Mouse (Mus musculus): ENCODE measurements around the gene Flt3.

Flt3 gene

DNA sequence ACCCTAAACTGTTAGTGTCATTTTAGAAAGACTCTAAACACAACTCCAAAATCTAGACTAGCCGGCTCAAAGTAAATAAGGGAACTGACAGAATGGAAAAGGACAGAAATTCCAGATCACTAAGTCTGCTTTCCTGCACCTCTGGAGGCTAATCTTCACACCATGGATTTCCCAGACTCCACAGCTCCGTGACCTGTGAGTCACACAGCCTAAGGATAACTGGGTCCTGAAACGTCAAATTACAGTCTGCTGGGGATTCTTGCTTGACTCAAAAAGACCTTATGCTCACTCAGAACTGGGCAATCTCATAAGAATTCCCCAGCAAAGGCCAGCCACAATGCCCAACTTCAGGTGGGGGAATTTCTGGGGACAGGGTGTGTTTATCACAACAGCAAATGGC lies 44.5 kb downstream of the Flt3 start:
- in situ Hi-C loops (cut with MboI, MseI): no loop called here

DNA sequence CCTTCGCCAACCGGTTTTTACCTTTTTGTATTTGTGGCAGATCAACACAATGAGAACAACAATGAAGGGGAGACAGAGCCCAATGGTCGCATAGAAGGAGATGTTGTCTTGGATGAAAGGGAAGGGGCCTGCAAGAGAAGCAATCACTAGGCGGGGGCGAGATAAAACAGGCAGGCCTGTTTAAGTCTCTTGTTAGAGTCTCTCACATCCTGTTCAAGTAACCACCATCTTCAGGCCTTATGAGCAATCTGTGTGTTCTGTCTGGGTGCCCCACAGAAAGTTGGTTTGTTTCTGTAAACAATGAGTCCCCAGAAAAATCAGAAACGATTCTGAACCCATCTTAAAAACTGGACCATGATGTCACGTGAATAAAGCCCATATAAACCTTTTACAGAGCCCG lies 45.3 kb downstream of the Flt3 start:
- in situ Hi-C loops (cut with MboI, MseI): no loop called here

DNA sequence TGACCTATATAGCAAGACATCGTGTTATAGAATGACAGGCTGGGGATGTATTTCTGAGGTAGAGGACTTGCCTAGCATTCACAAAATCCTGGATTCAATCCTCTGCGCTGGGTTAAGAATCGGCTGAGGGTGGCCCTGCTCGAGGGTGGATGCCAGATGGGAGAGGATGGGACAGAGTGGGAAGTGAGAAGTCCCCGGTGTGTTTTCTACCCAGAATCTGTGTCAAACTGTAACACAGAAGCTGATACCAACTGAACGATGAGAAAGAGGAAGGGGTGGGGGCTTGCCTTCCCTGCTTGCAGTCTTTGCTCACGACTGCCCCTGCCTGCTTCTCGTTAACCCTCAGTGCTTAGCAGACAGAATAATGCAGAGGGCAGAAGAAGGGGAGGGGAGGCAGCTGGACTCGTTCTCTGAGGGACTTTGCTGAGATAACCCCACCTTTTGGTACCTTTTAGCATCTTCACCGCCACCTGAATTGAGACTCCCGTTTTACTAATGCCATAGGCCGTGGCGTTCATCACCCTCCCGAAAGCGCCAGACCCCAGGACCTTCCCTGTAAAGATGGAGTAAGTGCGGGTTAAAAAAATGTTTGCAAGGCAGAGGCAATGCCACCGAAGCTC lies 46.0 kb downstream of the Flt3 start:
- in situ Hi-C loops (cut with MboI, MseI): no loop called here

DNA sequence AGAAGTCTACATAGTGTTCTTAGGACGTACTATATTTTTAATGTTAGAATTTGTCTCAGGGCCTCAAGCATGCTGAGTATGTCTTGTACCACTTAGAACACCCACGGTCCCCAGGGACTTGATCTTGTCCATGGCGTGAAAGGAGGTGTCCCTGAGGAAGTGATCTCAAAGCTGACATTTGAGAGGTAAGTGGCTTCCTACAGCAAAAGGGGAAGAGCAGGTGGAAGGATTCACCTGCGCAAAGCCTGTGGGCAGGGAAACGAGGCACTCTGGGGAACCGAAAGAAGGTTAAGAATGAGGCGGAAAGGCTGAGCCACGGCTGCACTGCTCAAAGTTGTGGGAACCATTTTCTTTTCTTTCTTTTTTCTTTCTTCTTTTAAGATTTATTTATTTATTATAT lies 48.4 kb downstream of the Flt3 start:
- in situ Hi-C loops (cut with MboI, MseI): no loop called here

DNA sequence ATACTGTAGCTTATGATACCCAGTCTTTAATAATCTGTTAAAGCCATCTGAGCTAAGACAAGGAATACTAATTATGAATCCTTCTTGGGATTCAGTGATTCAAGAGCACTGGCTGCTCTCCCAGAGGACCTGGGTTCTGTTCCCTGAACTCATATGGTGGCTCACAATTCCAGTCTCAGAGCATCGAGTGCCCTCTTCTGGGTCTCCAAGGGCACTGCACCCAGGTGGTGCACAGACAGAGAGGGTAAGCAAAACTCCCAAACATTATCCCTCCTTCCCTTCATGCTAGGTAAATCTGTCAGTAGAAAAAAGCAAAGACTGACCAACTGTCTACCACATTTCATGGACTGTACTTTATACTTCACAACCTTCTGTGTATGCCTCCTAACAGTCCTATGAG lies 54.3 kb downstream of the Flt3 start:
- in situ Hi-C loops (cut with MboI, MseI): no loop called here

DNA sequence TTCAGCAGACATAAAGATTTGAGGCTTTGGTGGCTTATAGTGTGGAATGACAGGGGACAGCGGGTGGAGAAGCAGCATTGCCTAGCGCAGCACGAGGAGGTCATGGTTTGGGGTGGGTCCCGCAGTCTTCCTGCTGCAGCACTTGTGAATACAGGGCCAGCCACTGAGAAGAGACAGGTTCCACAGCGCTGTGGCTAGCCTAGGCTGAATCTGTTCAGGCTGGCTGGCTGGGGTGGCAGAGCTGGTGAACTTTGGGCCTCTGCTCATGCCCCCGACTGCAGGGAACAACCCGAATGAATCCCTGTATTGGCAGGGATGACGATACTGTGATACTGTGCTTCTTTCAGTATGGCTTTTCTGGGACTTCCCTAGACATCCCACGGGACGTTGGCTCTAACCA lies 56.4 kb downstream of the Flt3 start:
- in situ Hi-C loops (cut with MboI, MseI): no loop called here

DNA sequence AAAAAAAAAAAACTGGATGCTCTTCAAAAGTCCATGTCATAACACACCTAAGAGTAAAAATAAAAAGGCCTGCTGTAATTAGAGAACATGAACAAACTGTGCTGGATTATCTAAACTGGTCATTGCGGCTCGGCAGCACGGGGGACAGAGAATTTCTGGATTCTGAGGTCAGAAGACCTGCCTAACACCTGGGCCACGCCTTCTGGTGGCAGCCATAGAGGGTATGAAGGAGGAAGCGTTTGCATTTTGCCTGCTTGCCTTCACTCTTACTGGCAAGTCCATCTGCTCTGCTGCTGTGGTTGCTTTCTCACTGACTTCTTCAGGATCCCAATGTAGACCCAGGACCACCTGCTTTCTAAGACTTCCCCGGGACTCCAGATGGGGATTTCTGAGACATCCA lies 57.4 kb downstream of the Flt3 start:
- in situ Hi-C loops (cut with MboI, MseI): no loop called here

DNA sequence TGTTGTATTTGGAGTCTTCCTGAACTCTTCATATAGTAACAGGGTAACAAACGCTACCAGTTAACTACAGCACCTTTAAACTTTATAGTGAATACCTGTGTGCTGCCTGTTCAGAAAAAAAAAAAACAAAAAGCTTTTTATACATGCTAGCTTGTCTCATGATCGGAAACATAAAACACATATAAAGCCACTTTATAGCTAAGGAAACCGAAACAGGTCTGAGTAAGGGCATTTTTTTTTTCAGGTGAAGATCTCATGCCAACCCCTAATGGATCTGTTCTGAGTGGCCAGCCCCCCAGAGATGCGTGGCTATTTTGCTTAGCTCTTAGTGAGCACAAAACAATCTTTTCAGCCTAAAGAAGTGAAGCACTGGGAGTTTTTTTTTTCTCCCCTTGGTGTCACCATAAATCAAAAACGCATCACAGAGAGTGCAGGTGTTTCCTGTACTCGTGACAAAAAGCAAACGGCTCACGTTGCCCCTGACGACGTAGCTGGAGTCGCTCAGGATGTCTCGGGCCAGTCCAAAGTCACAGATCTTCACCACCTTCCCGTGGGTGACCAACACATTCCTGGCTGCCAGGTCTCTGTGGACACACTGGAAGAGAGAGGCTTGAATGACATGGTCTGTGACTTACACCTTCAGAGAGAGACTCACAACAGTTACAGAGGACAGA lies 59.4 kb downstream of the Flt3 start:
- in situ Hi-C loops (cut with MboI, MseI): no loop called here

DNA sequence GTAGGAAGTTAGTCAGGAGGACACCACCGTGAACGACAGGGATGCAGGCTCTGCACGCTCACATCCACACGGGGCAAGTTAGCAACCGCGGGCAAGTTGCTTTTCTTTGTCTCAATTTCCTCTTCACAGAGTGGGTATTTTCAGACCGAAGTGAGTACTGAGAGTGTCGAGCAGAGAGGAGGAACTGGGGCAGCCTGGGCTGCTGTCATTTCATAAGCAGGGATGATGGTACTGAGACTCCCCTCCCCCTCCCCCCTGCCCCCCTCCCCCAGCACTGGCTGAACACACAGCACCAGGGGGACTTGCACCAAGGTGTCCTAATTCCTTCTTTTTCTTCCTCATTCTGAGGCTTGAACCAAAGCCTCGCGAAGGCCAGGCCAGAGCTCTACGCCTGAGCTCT lies 60.7 kb downstream of the Flt3 start:
- in situ Hi-C loops (cut with MboI, MseI): no loop called here

DNA sequence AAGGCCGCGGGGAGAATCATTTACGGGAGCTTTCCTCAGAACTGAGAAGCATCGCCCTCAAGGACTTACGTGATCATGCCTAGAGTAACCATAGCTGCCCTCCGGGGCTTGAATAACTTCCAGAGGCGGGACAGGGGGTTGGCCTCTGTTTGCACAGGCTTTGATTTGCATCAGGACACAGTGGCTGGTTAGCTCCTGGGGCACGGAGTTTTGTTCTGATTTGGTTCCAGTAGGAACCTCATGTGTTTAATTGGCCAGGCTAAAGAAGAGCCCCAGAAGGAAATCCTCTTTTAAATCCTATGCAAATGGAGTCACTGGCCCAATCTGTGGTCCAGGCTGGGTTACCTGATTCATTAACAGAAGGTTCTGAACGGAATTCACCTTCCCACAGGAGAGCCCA lies 61.3 kb downstream of the Flt3 start:
- in situ Hi-C loops (cut with MboI, MseI): no loop called here

DNA sequence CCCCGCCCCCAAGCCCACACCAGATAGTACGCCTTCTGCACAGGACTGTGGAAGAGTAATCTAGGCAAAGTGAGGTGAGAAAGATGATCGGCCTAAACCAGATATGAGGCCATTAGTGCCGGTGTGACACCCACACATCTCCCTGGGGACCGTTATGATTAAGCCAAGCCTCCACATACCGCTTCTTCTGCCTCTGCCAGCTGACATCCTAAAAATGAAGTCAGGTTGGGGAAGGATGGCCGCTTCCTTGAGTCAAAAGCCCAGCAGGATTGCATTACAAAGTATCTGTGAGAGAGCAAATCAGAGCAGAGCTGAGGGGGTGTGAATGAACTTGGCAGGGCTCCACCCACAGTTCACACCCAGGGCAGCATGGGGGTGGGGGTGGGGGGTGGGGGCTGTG lies 67.6 kb downstream of the Flt3 start:
- in situ Hi-C loops (cut with MboI, MseI): no loop called here

DNA sequence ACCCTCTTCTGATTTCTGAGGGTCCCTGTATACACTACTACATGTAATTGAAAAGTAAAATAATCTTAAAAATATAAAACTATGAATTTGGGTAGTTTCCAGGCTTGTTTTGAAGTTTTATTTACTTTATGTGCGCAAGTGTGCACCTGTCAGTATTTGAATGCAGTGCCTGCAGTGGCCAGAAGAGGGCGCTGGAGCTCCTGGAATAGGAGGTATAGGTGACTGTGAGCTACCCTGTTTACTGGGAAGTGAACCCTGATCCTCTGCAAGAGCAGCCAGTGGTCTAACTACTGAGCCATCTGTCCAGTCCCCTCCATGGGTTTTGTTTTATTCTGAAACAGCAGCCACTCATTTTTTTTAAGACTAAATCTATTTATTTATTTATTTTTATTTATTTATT lies 68.7 kb downstream of the Flt3 start:
- in situ Hi-C loops (cut with MboI, MseI): no loop called here

DNA sequence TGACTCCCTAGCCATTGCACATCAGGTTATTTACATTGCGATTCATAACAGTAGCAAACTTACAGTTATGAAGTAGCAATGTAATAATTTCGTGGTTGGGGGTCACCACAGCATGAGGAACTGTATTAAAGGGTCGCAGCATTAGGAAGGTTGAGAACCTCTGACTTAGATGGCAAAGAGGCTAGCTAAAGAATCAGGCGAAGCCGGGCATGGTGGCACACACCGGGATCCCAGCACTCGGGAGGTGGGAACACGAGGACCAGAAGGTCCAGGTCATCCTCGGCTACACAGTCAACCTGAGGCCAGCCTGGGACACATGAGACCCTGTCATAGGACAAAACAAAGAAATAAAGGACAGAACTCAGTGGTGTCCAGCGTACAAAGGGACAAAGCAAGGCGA lies 70.3 kb downstream of the Flt3 start:
- in situ Hi-C loops (cut with MboI, MseI): loop anchor here (10.0 kb wide), 1 partner anchor 415 kb away; no protein-coding TSS in a partner anchor

DNA sequence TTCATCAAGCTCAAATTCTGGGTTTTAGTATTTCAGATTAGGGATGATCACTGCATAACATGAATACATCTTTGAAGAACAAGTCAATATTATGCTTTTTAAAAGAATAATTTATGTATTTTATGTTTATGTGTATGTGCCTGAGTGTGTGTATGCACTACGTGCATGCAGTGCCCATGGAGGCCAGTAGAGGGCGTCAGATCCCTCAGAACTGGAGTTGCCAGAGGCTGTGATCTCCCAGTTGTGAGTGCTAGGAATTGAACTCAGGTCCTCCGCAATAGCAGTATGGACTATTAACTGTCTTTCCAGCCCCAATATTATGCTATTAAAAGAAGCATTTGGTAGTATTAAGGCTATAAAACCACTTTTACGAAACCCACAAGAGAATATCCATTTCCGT lies 72.7 kb downstream of the Flt3 start:
- in situ Hi-C loops (cut with MboI, MseI): loop anchor here (10.0 kb wide), 1 partner anchor 413 kb away; no protein-coding TSS in a partner anchor

DNA sequence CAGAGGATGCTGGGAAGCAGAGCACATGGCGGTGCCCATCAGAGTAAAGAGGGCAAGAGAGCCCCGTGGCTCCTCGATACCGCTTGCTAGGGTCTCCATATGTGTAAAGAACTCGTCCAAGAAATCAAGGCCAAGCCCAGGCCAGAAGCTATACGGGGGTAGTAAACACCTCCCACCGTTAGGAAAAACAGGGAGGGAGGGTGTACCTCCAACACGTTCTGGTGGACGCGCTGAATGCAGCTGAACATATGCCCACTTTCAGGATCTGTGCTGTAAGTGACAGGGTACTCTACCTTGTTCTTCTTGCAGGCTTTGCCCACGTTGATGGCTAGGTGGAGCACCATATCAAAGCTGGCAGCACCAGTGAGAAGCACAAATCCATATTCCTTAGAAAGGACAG lies 74.4 kb downstream of the Flt3 start:
- in situ Hi-C loops (cut with MboI, MseI): loop anchor here (10.0 kb wide), 1 partner anchor 411 kb away; no protein-coding TSS in a partner anchor

DNA sequence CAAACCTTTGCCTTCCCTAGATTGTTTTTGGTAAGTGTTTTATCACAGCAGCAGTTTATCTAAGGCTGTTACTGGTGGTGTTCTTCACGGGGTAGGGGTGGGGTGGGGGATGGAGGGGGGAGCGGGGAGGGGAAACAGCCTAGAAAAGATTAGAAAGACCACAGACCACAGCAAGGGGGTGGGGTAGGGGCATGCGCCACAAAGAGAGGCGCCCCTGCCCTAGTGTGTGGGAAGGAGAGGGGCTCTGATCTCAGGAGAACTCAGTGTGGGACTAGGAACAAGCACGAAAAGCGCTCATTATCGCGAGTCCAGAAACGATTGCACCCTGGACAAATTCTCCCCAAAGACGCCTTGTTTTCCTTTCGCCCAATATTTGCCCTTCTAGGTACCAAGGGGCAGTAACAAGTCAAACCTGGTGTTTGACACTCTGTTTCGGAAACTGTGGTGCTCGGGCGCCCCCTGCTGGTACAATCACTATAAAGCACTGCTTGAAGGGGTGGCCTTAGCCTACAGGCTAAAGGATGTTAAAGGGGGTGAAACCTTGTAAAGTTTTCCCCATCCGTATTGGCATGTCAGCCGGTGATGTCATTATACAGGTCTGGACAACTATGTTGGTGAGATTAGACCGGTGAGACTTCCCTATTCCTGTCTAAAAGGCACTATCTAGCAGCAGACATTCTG lies 76.9 kb downstream of the Flt3 start:
- in situ Hi-C loops (cut with MboI, MseI): loop anchor here (5.0 to 10.0 kb wide), 2 partner anchors 386 to 409 kb away; no protein-coding TSS in a partner anchor

DNA sequence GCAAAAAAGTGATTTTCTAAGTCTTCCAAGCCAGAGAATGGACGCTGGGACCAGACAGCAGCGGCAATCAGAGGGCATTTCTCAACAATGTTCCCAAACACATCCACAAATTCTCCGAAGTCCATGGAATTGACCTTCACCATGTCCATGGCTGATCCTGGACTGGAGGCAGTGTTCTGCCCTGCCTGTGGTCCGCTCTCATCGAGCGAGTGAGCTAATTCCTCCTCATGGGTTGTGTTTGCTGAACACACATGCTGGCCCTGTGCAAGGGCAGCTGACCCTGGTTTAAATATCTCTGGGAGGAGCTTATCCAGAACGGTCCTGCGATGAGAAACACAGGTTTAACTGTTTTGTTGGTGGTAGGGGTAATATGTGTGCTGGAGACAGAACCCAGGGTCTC lies 78.1 kb downstream of the Flt3 start, which contains the start of gene Urad:
Urad (minus strand) TSS at position 258 of the 400 bp plus-strand sequence.
- in situ Hi-C loops (cut with MboI, MseI): loop anchor here (5.0 to 10.0 kb wide), 2 partner anchors 385 to 407 kb away; no protein-coding TSS in a partner anchor

DNA sequence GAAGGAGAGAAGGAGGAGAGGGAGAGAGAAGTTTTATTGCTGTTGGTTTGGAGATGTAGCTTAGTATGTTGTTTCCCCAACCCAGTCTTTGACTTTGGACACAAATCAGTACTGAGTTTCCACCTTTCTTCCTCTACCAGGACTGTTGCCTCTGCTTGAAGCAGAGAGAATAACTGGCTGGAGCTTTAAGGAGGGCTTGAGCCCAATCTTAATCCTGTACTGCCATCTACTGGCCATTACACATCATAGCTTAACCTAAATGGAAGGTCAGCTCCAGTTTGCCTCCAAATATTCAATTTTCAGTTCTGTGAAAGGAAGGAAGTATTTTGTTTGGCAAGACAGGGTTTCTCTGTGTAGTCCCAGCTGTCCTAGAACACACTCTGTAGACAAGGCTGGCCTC lies 80.6 kb downstream of the Flt3 start:
- in situ Hi-C loops (cut with MboI, MseI): loop anchor here (5.0 to 10.0 kb wide), 2 partner anchors 382 to 405 kb away; no protein-coding TSS in a partner anchor

DNA sequence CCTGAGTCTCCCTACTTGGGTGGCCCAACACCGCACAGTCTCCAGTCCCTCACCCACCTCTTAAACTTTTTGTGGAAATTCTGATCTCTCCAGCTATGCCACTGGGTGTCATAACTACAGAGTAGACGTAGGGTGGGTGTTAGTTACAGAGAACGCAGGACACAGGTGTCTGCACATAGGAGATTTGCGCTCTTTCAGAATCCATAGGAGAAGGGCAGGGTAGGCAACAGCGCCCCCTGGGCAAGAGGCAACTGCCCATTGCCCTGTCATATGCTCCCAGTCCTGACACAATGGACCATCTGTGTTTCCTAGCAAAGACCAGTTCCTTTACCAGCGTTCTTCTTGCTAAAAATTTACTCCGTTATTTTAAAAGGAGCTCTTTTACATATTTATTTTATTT lies 82.3 kb downstream of the Flt3 start:
- in situ Hi-C loops (cut with MboI, MseI): no loop called here

DNA sequence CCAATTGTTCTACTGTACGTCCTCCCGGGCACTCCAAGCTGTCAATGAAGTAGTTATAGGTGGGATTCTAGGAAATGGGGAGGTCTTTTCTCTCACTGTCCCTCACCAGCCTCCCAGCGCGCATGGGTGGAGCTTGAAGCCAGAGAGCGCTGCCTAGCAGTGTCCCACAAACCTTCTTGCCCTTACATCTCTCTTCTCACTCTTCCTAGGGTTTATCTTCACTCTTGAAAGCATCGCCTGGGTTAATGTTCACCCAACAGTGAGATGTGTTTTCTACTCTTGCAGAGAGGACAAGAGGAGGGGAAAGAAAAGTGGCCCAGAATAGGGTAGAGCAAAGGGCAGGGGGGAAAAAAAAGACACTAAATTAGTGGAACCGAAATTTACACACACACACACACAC lies 83.0 kb downstream of the Flt3 start:
- in situ Hi-C loops (cut with MboI, MseI): no loop called here

DNA sequence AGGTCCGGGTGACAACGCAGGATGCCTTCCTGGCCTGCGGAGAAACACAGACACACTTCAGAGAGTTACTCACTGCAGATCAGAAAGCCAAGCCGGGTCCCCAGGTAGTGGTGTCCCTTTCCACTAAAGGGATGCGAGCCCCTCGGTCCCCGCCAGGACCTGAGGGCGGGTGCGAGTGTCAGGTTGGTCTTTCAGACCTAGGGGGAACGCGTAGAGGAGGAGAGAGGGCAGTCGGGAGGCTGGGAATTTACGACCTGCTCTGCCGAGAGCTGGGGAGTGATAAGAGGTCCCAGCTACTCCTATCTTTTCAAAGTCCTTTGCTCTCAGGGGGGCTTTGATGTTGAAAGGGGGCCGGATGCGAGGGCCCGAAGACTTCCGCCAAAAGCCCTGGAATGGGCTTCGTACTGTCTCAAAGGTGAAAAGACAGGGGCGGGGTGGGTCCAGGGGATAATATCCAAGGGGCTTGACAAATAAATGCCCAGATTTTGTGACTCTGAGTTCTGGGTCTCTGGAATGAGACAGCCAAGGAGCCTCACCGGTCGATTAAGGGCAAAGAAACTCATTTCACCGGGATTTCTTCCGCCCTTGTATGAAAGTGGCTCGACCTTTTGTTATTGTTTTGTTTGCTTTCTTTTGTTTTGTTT lies 84.7 kb downstream of the Flt3 start:
- in situ Hi-C loops (cut with MboI, MseI): no loop called here

All from T-helper 2 cell (primary cell).